Comparison of ENCODE assay signal across 12 mouse cellular contexts in genomic region chr5:137871644-137872380, GRCm38 (mm10). TPM values are rescaled to one million over a fixed set of nuclear protein-coding genes. Genes with fewer than 3 reads are reported as not detected.
A peak's percentile ranks its signal among the peaks of the same experiment; 100 is the strongest.
DNase-seq lines count a peak whose midpoint lies in the region; ATAC-seq and TF ChIP-seq lines count a peak whose summit lies in the region.
"Not testable (repeated sequence)": the region's sequence is repeated elsewhere in the genome, so short reads cannot be mapped to it uniquely, and the experiment has no call there.
"Had no signal": no experiment of that assay in that cellular context is flagged by ENCODE, and none has a peak within 500 bp of the region (broad histone marks: within the 10 kb centered on the region; RNA-seq: fewer than 3 reads in every experiment).

TSS of gene Pilrb2 (minus strand) at chr5:137871815.

- not testable (repeated sequence) for TF ChIP-seq CTCF in G1E (IDR thresholded peaks at IDR 0.05; ENCODE audit: low read depth, low read length); bone marrow macrophage, adult 2 months (IDR thresholded peaks at IDR 0.05; ENCODE audit: low read depth, low read length); small intestine, adult 2 months (IDR thresholded peaks at IDR 0.05; ENCODE audit: extremely low read depth, insufficient read length, insufficient replicate concordance, low read depth, low read length)

- not testable (repeated sequence) for TF ChIP-seq POLR2A in bone marrow macrophage, adult 2 months (IDR thresholded peaks at IDR 0.05; ENCODE audit: borderline replicate concordance, low read depth, low read length); small intestine, adult 2 months (IDR thresholded peaks at IDR 0.05; ENCODE audit: low read depth, low read length)

- not testable (repeated sequence) for H3K9ac ChIP-seq in liver, embryonic 16.5 days (ENCODE audit: low read depth, low read length)

- ATAC-seq in G1E (ENCODE audit: extremely low read depth, insufficient number of reproducible peaks, low FRiP score, poor library complexity, severe bottlenecking), result peak; percentile 47; the same call in 1 of the 2 replicates
- ATAC-seq in granulocyte monocyte progenitor cell, adult 5-6 weeks (replicated peaks; ENCODE audit: poor library complexity, severe bottlenecking), result peak; percentile 85
- peak; percentile 52 to 55; a peak in 3 of 4 replicates for ATAC-seq in hematopoietic stem cell, adult 5-6 weeks (replicated peaks in 1 of 2; ENCODE audit: insufficient read depth in 1 of 2, low FRiP score in 2 of 2, low TSS enrichment in 1 of 2, low read depth in 1 of 2, poor library complexity in 2 of 2, severe bottlenecking in 2 of 2)
- peak; percentile 21; the same call in 1 of the 2 replicates for ATAC-seq in liver, embryonic 16.5 days (ENCODE audit: low read depth)
- ATAC-seq in megakaryocyte, adult 5-6 weeks (ENCODE audit: poor library complexity, severe bottlenecking), result peak; percentile 89

- H3K4me1 ChIP-seq in G1E (ENCODE audit: insufficient read depth, low read depth, low read length); liver, embryonic 16.5 days (ENCODE audit: control insufficient read depth, low read depth, low read length); small intestine, adult 2 months (ENCODE audit: control insufficient read depth, insufficient read depth, insufficient read length, low read length): not testable (repeated sequence)
- H3K4me1 ChIP-seq in bone marrow macrophage, adult 2 months (ENCODE audit: control insufficient read depth, insufficient read depth, low read length), result peaks cover 25% of the 10 kb centered on the region

- H3K36me3 ChIP-seq in G1E (replicated peaks); liver, embryonic 16.5 days (ENCODE audit: control insufficient read depth, insufficient read depth); small intestine, adult 2 months (ENCODE audit: control insufficient read depth, insufficient read depth, low read length): not testable (repeated sequence)

- H3K9me3 ChIP-seq in G1E (replicated peaks); liver, embryonic 16.5 days (replicated peaks; ENCODE audit: control insufficient read depth, low read length): not testable (repeated sequence)

- DNase-seq in G1E (ENCODE audit: low spot score), result not testable (repeated sequence)

- H3K4me3 ChIP-seq in G1E (ENCODE audit: low read depth, low read length), result not testable (repeated sequence)
- H3K4me3 ChIP-seq in bone marrow macrophage, adult 2 months (ENCODE audit: insufficient read depth, low read length), result peak within 1 kb of the TSS; percentile 51
- peak within 1 kb of the TSS; percentile 8; the same call in 1 of the 2 replicates for H3K4me3 ChIP-seq in liver, embryonic 16.5 days (ENCODE audit: low read depth, low read length)
- H3K4me3 ChIP-seq in small intestine, adult 2 months (ENCODE audit: low read depth, low read length), result peak within 1 kb of the TSS; percentile 33

- 24% methylated on average over 2 of the region's 3 CpGs for WGBS in liver, embryonic 16.5 days (ENCODE audit: insufficient replicate concordance)
- 65% methylated on average over 3 of the region's 3 CpGs for WGBS in small intestine, adult 2 months

- not testable (repeated sequence) for H3K4me2 ChIP-seq in liver, embryonic 16.5 days (ENCODE audit: low read depth, low read length)

- not testable (repeated sequence) for H3K27me3 ChIP-seq in G1E (ENCODE audit: insufficient read depth, low read length); liver, embryonic 16.5 days (ENCODE audit: control insufficient read depth, insufficient read depth, low read depth, low read length); small intestine, adult 2 months (ENCODE audit: control insufficient read depth, insufficient read depth, low read length)

- peak within 1 kb of the TSS; percentile 74 for H3K27ac ChIP-seq in bone marrow macrophage, adult 2 months (ENCODE audit: insufficient read depth, low read depth, low read length)
- 0 out of 2 replicates have a peak within 1 kb of the TSS, but pooled peaks have one; percentile 37 for H3K27ac ChIP-seq in liver, embryonic 16.5 days (ENCODE audit: low read length)
- H3K27ac ChIP-seq in small intestine, adult 2 months (ENCODE audit: insufficient read depth, low read depth, low read length), result peak within 1 kb of the TSS; percentile 22; the same call in 1 of the 2 replicates

RNA-seq across cellular contexts. Expression of gene Pilrb2, which starts in this region (rescaled TPM):
- 2.4 TPM in 1 of 2 replicates, not detected in the other for total RNA-seq in G1E (2014; fragmentation: Nextera tagmentation)
- 19.0 and 23.8 TPM in 2 replicates for total RNA-seq in G1E (2017)
- polyA plus RNA-seq in G1E (2012), result 0.13 and 0.31 TPM in 2 replicates
- polyA plus RNA-seq in bone marrow macrophage, adult 2 months (2012; ENCODE audit: insufficient read depth, insufficient read length, missing spikeins), result 37.4 and 42.3 TPM in 2 replicates
- 3.2 and 13.2 TPM in 2 replicates for total RNA-seq in granulocyte monocyte progenitor cell, adult 5-6 weeks (2014; fragmentation: Nextera tagmentation)
- 4.3 and 10.3 TPM in 2 replicates for total RNA-seq in granulocyte monocyte progenitor cell, adult 5-6 weeks (2017)
- 3.7 and 17.8 TPM in 2 replicates for total RNA-seq in hematopoietic stem cell, adult 5-6 weeks (2017)
- polyA plus RNA-seq in liver, embryonic 16.5 days (2015; fragmentation: Nextera tagmentation; extraction: Ambion mirVana), result 5.6 and 8.3 TPM in 2 replicates
- 106 and 132 TPM in 2 replicates for total RNA-seq in megakaryocyte, adult 5-6 weeks (2015)
- 62.6 and 73.1 TPM in 2 replicates for total RNA-seq in megakaryocyte, adult 5-6 weeks (2017)
- 3.7 and 5.2 TPM in 2 replicates for polyA plus RNA-seq in small intestine, adult 2 months (2012; rRNA removed)
- total RNA-seq: forebrain, postnatal 0 days; gastrocnemius, adult 18-20 months had no signal
- polyA plus RNA-seq: embryonic facial prominence, embryonic 13.5 days; forebrain, embryonic 13.5 days; forebrain, postnatal 0 days; hindbrain, embryonic 14.5 days had no signal

Comparison
In these comparisons a context has a peak if more than half of its experiments do, and no peak if none do; other contexts are left out.
1. ATAC-seq: peak in every context shown above with its lines; median percentile 89 in megakaryocyte, adult 5-6 weeks; 85 in granulocyte monocyte progenitor cell, adult 5-6 weeks; 54 in hematopoietic stem cell, adult 5-6 weeks; 47 in G1E; 21 in liver, embryonic 16.5 days.
2. H3K27ac ChIP-seq: peak in every context shown above with its lines; median percentile 74 in bone marrow macrophage, adult 2 months; 37 in liver, embryonic 16.5 days; 22 in small intestine, adult 2 months.